Mouse (Mus musculus): ENCODE measurements around the gene Vmn1r183. TPM values are rescaled to one million over a fixed set of nuclear protein-coding genes. Genes with fewer than 3 reads are reported as not detected.

Vmn1r183 gene
- polyA plus RNA-seq, 1 experiment from 2014 or later = not detected

DNA sequence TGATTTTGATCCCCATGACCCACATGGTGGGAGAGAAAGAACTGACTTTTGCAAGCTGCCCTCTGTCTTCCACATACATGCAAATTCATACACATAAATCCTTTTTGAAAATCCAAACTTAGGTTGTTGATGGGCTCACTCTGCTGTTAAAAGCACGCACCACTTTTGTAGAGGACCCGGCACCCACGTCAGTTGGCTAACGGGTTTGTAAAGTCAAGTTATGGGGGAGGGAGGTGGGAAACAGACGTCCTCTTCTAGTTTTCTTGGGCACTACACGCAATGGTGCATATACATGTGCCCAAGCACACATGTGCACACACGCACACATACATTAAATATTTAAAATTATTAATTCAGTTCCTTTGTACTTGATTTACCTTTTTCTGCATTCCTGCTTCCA lies 57.8 kb downstream of the Vmn1r183 start:
- Histone ChIP-seq H3K27me3 (ENCODE audit: control insufficient read depth, insufficient read depth, low read depth, low read length) (no peaks in the 10 kb centered on the region), H3K36me3 (ENCODE audit: control insufficient read depth, insufficient read depth) (peaks cover 20% of the 10 kb centered on the region), H3K4me1 (ENCODE audit: control insufficient read depth, low read depth, low read length) (peaks cover 7% of the 10 kb centered on the region), H3K4me3 (ENCODE audit: low read depth, low read length) (no peak overlapping the region), H3K4me2 (ENCODE audit: low read depth, low read length) (no peak overlapping the region), H3K27ac (ENCODE audit: low read length) (no peak overlapping the region), H3K9me3 (replicated peaks; ENCODE audit: control insufficient read depth, low read length) (peaks cover 19% of the 10 kb centered on the region), H3K9ac (ENCODE audit: low read depth, low read length) (no peak overlapping the region)
- no peak for ATAC-seq (ENCODE audit: low read depth)
- 78% methylated on average over 7 of the region's 7 CpGs for WGBS (ENCODE audit: insufficient replicate concordance)

GRCm38 (mm10) chr7:24111772-24112155 lies 58.7 kb downstream of the Vmn1r183 start:
- Histone ChIP-seq H3K4me1 (ENCODE audit: control insufficient read depth, low read depth, low read length) (peaks cover 7% of the 10 kb centered on the region), H3K36me3 (ENCODE audit: control insufficient read depth, insufficient read depth) (peaks cover 11% of the 10 kb centered on the region), H3K4me3 (ENCODE audit: low read depth, low read length) (peak overlapping the region; percentile 58), H3K27me3 (ENCODE audit: control insufficient read depth, insufficient read depth, low read depth, low read length) (no peaks in the 10 kb centered on the region), H3K4me2 (ENCODE audit: low read depth, low read length) (peak overlapping the region; percentile 51), H3K9me3 (replicated peaks; ENCODE audit: control insufficient read depth, low read length) (peaks cover 10% of the 10 kb centered on the region), H3K27ac (ENCODE audit: low read length) (no peak overlapping the region), H3K9ac (ENCODE audit: low read depth, low read length) (peak overlapping the region; percentile 28; the same call in 1 of the 2 replicates)
- no peak for ATAC-seq (ENCODE audit: low read depth)
- WGBS (ENCODE audit: insufficient replicate concordance) = 21% methylated on average over 9 of the region's 9 CpGs

DNA sequence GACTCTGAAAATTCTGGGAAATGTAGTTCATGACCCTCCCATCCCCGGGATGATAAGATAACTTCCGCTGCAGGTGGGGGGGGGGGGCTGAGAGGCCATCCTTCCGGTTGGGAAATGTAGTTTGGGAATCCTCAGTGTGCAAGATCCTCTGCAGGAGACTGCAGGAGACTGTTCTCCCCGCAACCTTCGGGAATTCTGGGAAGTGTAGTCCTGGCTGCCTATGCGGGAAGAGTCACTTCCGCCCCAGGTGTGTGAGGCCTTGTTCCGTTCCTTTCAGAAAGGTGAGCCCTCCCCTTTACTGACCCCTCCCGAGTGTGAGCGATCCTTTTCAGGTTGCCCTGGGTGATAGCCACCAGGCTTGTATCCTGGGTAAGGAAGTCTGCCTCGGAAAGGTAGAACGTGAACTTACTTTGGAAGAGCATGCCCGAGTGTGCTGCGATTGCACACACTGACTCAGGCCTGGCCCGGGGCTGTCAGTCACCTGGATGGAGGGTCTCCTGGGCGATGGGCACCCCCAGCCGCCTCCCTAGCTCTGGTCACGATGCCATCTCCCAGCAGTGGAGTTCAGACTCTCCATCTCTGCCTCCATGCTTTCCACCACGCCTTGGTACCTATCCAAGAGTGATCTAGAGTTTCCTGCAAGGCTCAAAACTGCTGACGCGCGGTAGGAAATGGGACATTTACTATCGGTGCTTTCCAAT lies 59.3 kb downstream of the Vmn1r183 start, which contains the start of gene Zfp112:
Gene Zfp112 (plus strand): TSS at position 159 of the 701 bp plus-strand sequence.
- H3K27ac ChIP-seq (ENCODE audit: low read length) = peak within 1 kb of the TSS; percentile 16
- H3K4me3 ChIP-seq (ENCODE audit: low read depth, low read length) = peak within 1 kb of the TSS; percentile 58
- H3K4me1 ChIP-seq (ENCODE audit: control insufficient read depth, low read depth, low read length) = peaks cover 7% of the 10 kb centered on the region
- H3K9me3 ChIP-seq (replicated peaks; ENCODE audit: control insufficient read depth, low read length) = peaks cover 4% of the 10 kb centered on the region; the same call in 1 of the 2 replicates
- H3K36me3 ChIP-seq (ENCODE audit: control insufficient read depth, insufficient read depth) = peaks cover 6% of the 10 kb centered on the region
- WGBS (ENCODE audit: insufficient replicate concordance) = 5% methylated on average over 23 of the region's 23 CpGs
- H3K4me2 ChIP-seq (ENCODE audit: low read depth, low read length) = peak within 1 kb of the TSS; percentile 51
- H3K27me3 ChIP-seq (ENCODE audit: control insufficient read depth, insufficient read depth, low read depth, low read length) = no peaks in the 10 kb centered on the region
- peak; percentile 94 for ATAC-seq (ENCODE audit: low read depth)
- peak within 1 kb of the TSS; percentile 33 for H3K9ac ChIP-seq (ENCODE audit: low read depth, low read length)

GRCm38 (mm10) chr7:24113001-24113400 lies 59.9 kb downstream of the Vmn1r183 start:
- peak overlapping the region; percentile 16 for H3K27ac ChIP-seq (ENCODE audit: low read length)
- WGBS (ENCODE audit: insufficient replicate concordance) = 16% methylated on average over 12 of the region's 12 CpGs
- H3K4me2 ChIP-seq (ENCODE audit: low read depth, low read length) = peak overlapping the region; percentile 51
- H3K9me3 ChIP-seq (replicated peaks; ENCODE audit: control insufficient read depth, low read length) = peaks cover under 1% of the 10 kb centered on the region; the same call in 1 of the 2 replicates
- peaks cover 7% of the 10 kb centered on the region for H3K4me1 ChIP-seq (ENCODE audit: control insufficient read depth, low read depth, low read length)
- peak overlapping the region; percentile 58 for H3K4me3 ChIP-seq (ENCODE audit: low read depth, low read length)
- ATAC-seq (ENCODE audit: low read depth) = peak; percentile 42; the same call in 1 of the 2 replicates
- H3K27me3 ChIP-seq (ENCODE audit: control insufficient read depth, insufficient read depth, low read depth, low read length) = no peaks in the 10 kb centered on the region
- H3K9ac ChIP-seq (ENCODE audit: low read depth, low read length) = peak overlapping the region; percentile 33
- no peaks in the 10 kb centered on the region for H3K36me3 ChIP-seq (ENCODE audit: control insufficient read depth, insufficient read depth)

Other genes with a start within 250 kb of the Vmn1r183 start
- gene Vmn1r175, start 242.6 kb upstream of the Vmn1r183 start, polyA plus RNA-seq (2015; fragmentation: Nextera tagmentation; extraction: Ambion mirVana) = not detected in 2 replicates
- not detected in 2 replicates for gene Vmn1r176, start 215.9 kb upstream of the Vmn1r183 start, polyA plus RNA-seq (2015; fragmentation: Nextera tagmentation; extraction: Ambion mirVana)
- gene Vmn1r177, start 186.8 kb upstream of the Vmn1r183 start, polyA plus RNA-seq (2015; fragmentation: Nextera tagmentation; extraction: Ambion mirVana) = not detected in 2 replicates
- not detected in 2 replicates for gene Vmn1r178, start 161.2 kb upstream of the Vmn1r183 start, polyA plus RNA-seq (2015; fragmentation: Nextera tagmentation; extraction: Ambion mirVana)
- gene Vmn1r179, start 126.3 kb upstream of the Vmn1r183 start, polyA plus RNA-seq (2015; fragmentation: Nextera tagmentation; extraction: Ambion mirVana) = not detected in 2 replicates
- gene Vmn1r180, start 102.6 kb upstream of the Vmn1r183 start, polyA plus RNA-seq (2015; fragmentation: Nextera tagmentation; extraction: Ambion mirVana) = not detected in 2 replicates
- not detected in 2 replicates for gene Vmn1r181, start 78.6 kb upstream of the Vmn1r183 start, polyA plus RNA-seq (2015; fragmentation: Nextera tagmentation; extraction: Ambion mirVana)
- gene V1rd19, start 51.6 kb upstream of the Vmn1r183 start, polyA plus RNA-seq (2015; fragmentation: Nextera tagmentation; extraction: Ambion mirVana) = not detected in 2 replicates
- gene Zfp180, start 28.7 kb downstream of the Vmn1r183 start, polyA plus RNA-seq (2015; fragmentation: Nextera tagmentation; extraction: Ambion mirVana) = 8.6 and 9.2 TPM in 2 replicates
- gene Zfp112, start 59.1 kb downstream of the Vmn1r183 start, polyA plus RNA-seq (2015; fragmentation: Nextera tagmentation; extraction: Ambion mirVana) = 0.57 and 0.58 TPM in 2 replicates
- 3.0 and 3.3 TPM in 2 replicates for gene Zfp235, start 80.9 kb downstream of the Vmn1r183 start, polyA plus RNA-seq (2015; fragmentation: Nextera tagmentation; extraction: Ambion mirVana)
- gene Zfp114, start 121.8 kb downstream of the Vmn1r183 start, polyA plus RNA-seq (2015; fragmentation: Nextera tagmentation; extraction: Ambion mirVana) = 0.44 TPM in 2 replicates
- 1.2 and 1.9 TPM in 2 replicates for gene Zfp111, start 158.2 kb downstream of the Vmn1r183 start, polyA plus RNA-seq (2015; fragmentation: Nextera tagmentation; extraction: Ambion mirVana)
- 1.1 and 1.2 TPM in 2 replicates for gene Zfp109, start 184.3 kb downstream of the Vmn1r183 start, polyA plus RNA-seq (2015; fragmentation: Nextera tagmentation; extraction: Ambion mirVana)
- 0.49 and 0.51 TPM in 2 replicates for gene Zfp108, start 201.5 kb downstream of the Vmn1r183 start, polyA plus RNA-seq (2015; fragmentation: Nextera tagmentation; extraction: Ambion mirVana)
- 1.1 and 1.3 TPM in 2 replicates for gene Zfp93, start 217.2 kb downstream of the Vmn1r183 start, polyA plus RNA-seq (2015; fragmentation: Nextera tagmentation; extraction: Ambion mirVana)
- gene Zfp61, start 248.0 kb downstream of the Vmn1r183 start, polyA plus RNA-seq (2015; fragmentation: Nextera tagmentation; extraction: Ambion mirVana) = 2.3 and 2.7 TPM in 2 replicates

Data from liver, embryonic 16.5 days (tissue).